Mouse (Mus musculus) c-Kit-negative CD71-positive TER-119-positive erythroid progenitor cells, embryonic 14.5 days (primary cell): ENCODE measurements around the gene Gm3164.
"Not testable (repeated sequence)": the region's sequence is repeated elsewhere in the genome, so short reads cannot be mapped to it uniquely, and the experiment has no call there.

Experiments
- DNase-seq: peaks from one replicate; pipeline ENCODE4 v3.0.0-alpha.2; 2013; ENCODE audit warnings: low read depth, low spot score

Gm3164 gene

GRCm38 (mm10) chr14:4414965-4415835, at the start of gene Gm3164:
TSS of gene Gm3164 (plus strand) at chr14:4415448.
- not testable (repeated sequence) for DNase-seq

GRCm38 (mm10) chr14:4368991-4369390, 46.3 kb upstream of the Gm3164 start:
- DNase-seq: not testable (repeated sequence)

GRCm38 (mm10) chr14:4369691-4370090, 45.6 kb upstream of the Gm3164 start:
- not testable (repeated sequence) for DNase-seq

GRCm38 (mm10) chr14:4377871-4378270, 37.4 kb upstream of the Gm3164 start:
- DNase-seq: not testable (repeated sequence)

GRCm38 (mm10) chr14:4385606-4386005, 29.6 kb upstream of the Gm3164 start:
- not testable (repeated sequence) for DNase-seq

- not testable (repeated sequence) for DNase-seq
Observed at GRCm38 (mm10) chr14:4392841-4393530, 22.3 kb upstream of the Gm3164 start.

- DNase-seq: not testable (repeated sequence)
Observed at GRCm38 (mm10) chr14:4397226-4397625, 18.0 kb upstream of the Gm3164 start, which contains the start of gene Gm3159. TSS of gene Gm3159 (plus strand) at chr14:4397526.

GRCm38 (mm10) chr14:4398624-4399023, 16.6 kb upstream of the Gm3164 start:
- not testable (repeated sequence) for DNase-seq

- not testable (repeated sequence) for DNase-seq
Observed at GRCm38 (mm10) chr14:4400115-4400789, 15.0 kb upstream of the Gm3164 start.

- not testable (repeated sequence) for DNase-seq
Observed at GRCm38 (mm10) chr14:4401245-4401644, 14.0 kb upstream of the Gm3164 start.

GRCm38 (mm10) chr14:4403840-4404239, 11.4 kb upstream of the Gm3164 start:
- not testable (repeated sequence) for DNase-seq

GRCm38 (mm10) chr14:4409939-4410338, 5.3 kb upstream of the Gm3164 start:
- not testable (repeated sequence) for DNase-seq

- not testable (repeated sequence) for DNase-seq
Observed at GRCm38 (mm10) chr14:4430692-4431091, 15.4 kb downstream of the Gm3164 start, which contains the start of gene Gm3173. TSS of gene Gm3173 (plus strand) at chr14:4430992.

- DNase-seq: not testable (repeated sequence)
Observed at GRCm38 (mm10) chr14:4481445-4481844, 66.2 kb downstream of the Gm3164 start, which contains the start of gene Gm3182. TSS of gene Gm3182 (plus strand) at chr14:4481745.
